Mouse (Mus musculus): ENCODE measurements around the gene Zfp868. TPM values are rescaled to one million over a fixed set of nuclear protein-coding genes. Genes with fewer than 3 reads are reported as not detected.

The Zfp868 gene
- 54.2 TPM for polyA plus RNA-seq (2014; fragmentation: Illumina TruSeq; extraction: RNeasy Lipid Tissue Mini Kit (QIAGEN cat#74804); ENCODE audit: low read depth, low replicate concordance)

DNA sequence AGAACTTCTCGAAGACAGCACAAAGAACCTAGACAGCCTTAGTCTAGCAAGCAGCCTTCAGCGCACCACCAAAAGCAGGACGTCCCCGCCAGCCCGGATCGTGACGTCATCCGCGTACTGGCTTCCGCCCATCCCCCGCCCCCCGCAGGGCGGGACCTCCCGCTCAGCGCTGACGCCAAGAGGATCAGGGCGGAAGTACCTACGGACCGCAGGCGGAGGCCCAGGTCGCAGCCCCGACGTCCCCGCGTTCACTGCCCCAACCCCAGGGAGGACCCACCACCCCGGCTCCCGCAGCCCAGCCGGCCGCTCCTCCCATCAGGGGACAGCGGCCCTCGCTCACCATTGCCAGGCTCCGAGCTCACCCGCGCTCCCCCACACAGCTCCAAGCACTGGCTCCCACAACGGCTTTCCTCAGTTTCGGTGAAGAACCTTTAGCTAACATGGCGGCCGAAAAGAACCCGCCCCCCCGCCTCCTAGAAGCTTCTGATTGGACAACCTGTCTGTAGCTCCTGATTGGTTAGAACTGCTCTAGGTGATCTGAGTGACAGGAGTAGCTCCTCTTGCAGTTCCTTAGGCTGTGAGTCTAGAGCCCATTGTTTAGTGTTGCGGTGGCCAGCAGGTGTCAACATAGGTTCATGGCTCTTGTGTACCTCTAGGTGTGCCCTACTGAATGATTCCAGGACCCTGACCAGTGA lies at the start of gene Zfp868:
TSS of gene Zfp868 (minus strand) at position 454 of the 695 bp plus-strand sequence.

GRCm38 (mm10) chr8:69654358-69654981 lies 29.1 kb upstream of the Zfp868 start, which contains the start of gene Zfp964:
Gene Zfp964 (plus strand): TSS chr8:69654479.

Other genes starting within 250 kb of the Zfp868 start
- not detected for gene Gm9495, start 172.0 kb downstream of the Zfp868 start, polyA plus RNA-seq (2014; fragmentation: Illumina TruSeq; extraction: RNeasy Lipid Tissue Mini Kit (QIAGEN cat#74804); ENCODE audit: low read depth, low replicate concordance)
- gene Gm7697, start 102.6 kb downstream of the Zfp868 start, polyA plus RNA-seq (2014; fragmentation: Illumina TruSeq; extraction: RNeasy Lipid Tissue Mini Kit (QIAGEN cat#74804); ENCODE audit: low read depth, low replicate concordance): not detected
- 5.3 TPM for gene Zfp964, start 28.9 kb upstream of the Zfp868 start, polyA plus RNA-seq (2014; fragmentation: Illumina TruSeq; extraction: RNeasy Lipid Tissue Mini Kit (QIAGEN cat#74804); ENCODE audit: low read depth, low replicate concordance)
- gene Zfp869, start 85.2 kb upstream of the Zfp868 start, polyA plus RNA-seq (2014; fragmentation: Illumina TruSeq; extraction: RNeasy Lipid Tissue Mini Kit (QIAGEN cat#74804); ENCODE audit: low read depth, low replicate concordance): 60.5 TPM
- 11.1 TPM for gene Zfp963, start 124.4 kb upstream of the Zfp868 start, polyA plus RNA-seq (2014; fragmentation: Illumina TruSeq; extraction: RNeasy Lipid Tissue Mini Kit (QIAGEN cat#74804); ENCODE audit: low read depth, low replicate concordance)
- gene Gm20422, start 149.3 kb upstream of the Zfp868 start, polyA plus RNA-seq (2014; fragmentation: Illumina TruSeq; extraction: RNeasy Lipid Tissue Mini Kit (QIAGEN cat#74804); ENCODE audit: low read depth, low replicate concordance): not detected
- 1.8 TPM for gene Atp13a1, start 165.6 kb upstream of the Zfp868 start, polyA plus RNA-seq (2014; fragmentation: Illumina TruSeq; extraction: RNeasy Lipid Tissue Mini Kit (QIAGEN cat#74804); ENCODE audit: low read depth, low replicate concordance)
- gene Zfp866, start 165.6 kb upstream of the Zfp868 start, polyA plus RNA-seq (2014; fragmentation: Illumina TruSeq; extraction: RNeasy Lipid Tissue Mini Kit (QIAGEN cat#74804); ENCODE audit: low read depth, low replicate concordance): 44.5 TPM
- gene Gmip, start 183.1 kb upstream of the Zfp868 start, polyA plus RNA-seq (2014; fragmentation: Illumina TruSeq; extraction: RNeasy Lipid Tissue Mini Kit (QIAGEN cat#74804); ENCODE audit: low read depth, low replicate concordance): 2.1 TPM
- gene Lpar2, start 196.9 kb upstream of the Zfp868 start, polyA plus RNA-seq (2014; fragmentation: Illumina TruSeq; extraction: RNeasy Lipid Tissue Mini Kit (QIAGEN cat#74804); ENCODE audit: low read depth, low replicate concordance): 1.9 TPM
- gene Pbx4, start 206.9 kb upstream of the Zfp868 start, polyA plus RNA-seq (2014; fragmentation: Illumina TruSeq; extraction: RNeasy Lipid Tissue Mini Kit (QIAGEN cat#74804); ENCODE audit: low read depth, low replicate concordance): not detected